ENCODE assay signal across 8 mouse cellular contexts in genomic region chr2:50110167-50110566, GRCm38 (mm10). TPM values are rescaled to one million over a fixed set of nuclear protein-coding genes. Genes with fewer than 3 reads are reported as not detected.
DNase-seq lines count a peak whose midpoint lies in the region; ATAC-seq lines count a peak whose summit lies in the region.

No protein-coding gene starts in this region.

- no peak for DNase-seq in limb, embryonic 10.5 days (ENCODE audit: low spot score)
- DNase-seq in frontal cortex, adult 2 months (ENCODE audit: extremely low spot score in 1 of 2, low spot score in 1 of 2), result peak; percentile 13 to 30
- peak; percentile 43 for DNase-seq in heart, postnatal 4 days
- DNase-seq in lung, postnatal 10 days, result peak; percentile 57
- no peak for DNase-seq in cerebellum, adult 18-20 months
- no peak for DNase-seq in natural killer cell, adult 2 months (ENCODE audit: low spot score in 2 of 2)

- no peak overlapping the region for H3K4me2 ChIP-seq in limb, embryonic 13.5 days (replicated peaks)

- H3K4me1 ChIP-seq in limb, embryonic 13.5 days, result 0 out of 2 replicates have a peak, but pooled peaks cover 7% of the 10 kb centered on the region
- no peaks in the 10 kb centered on the region for H3K4me1 ChIP-seq in limb, embryonic 10.5 days

- WGBS in limb, embryonic 13.5 days, result 63% methylated on average over 10 of the region's 10 CpGs
- 68% methylated on average over 10 of the region's 10 CpGs for WGBS in limb, embryonic 10.5 days

- H3K36me3 ChIP-seq in limb, embryonic 13.5 days, result no peaks in the 10 kb centered on the region
- H3K36me3 ChIP-seq in limb, embryonic 10.5 days, result no peaks in the 10 kb centered on the region

- no peak overlapping the region for H3K9ac ChIP-seq in limb, embryonic 13.5 days

- no peaks in the 10 kb centered on the region for H3K9me3 ChIP-seq in limb, embryonic 13.5 days
- H3K9me3 ChIP-seq in limb, embryonic 10.5 days (replicated peaks), result no peaks in the 10 kb centered on the region

- H3K27ac ChIP-seq in limb, embryonic 13.5 days, result peak overlapping the region; percentile 22; the same call in 1 of the 2 replicates
- H3K27ac ChIP-seq in limb, embryonic 10.5 days, result no peak overlapping the region

- no peaks in the 10 kb centered on the region for H3K27me3 ChIP-seq in limb, embryonic 13.5 days
- no peaks in the 10 kb centered on the region for H3K27me3 ChIP-seq in limb, embryonic 10.5 days (ENCODE audit: low read depth, poor library complexity, severe bottlenecking)

- no peak for ATAC-seq in limb, embryonic 13.5 days (ENCODE audit: low FRiP score, low read depth)
- no peak for ATAC-seq in monocyte, adult 5-6 weeks (replicated peaks; ENCODE audit: insufficient number of reproducible peaks, low FRiP score, low TSS enrichment, poor library complexity, severe bottlenecking)

- no peak overlapping the region for H3K4me3 ChIP-seq in limb, embryonic 13.5 days
- no peak overlapping the region for H3K4me3 ChIP-seq in limb, embryonic 10.5 days

RNA-seq across cellular contexts. Expression of gene Lypd6, which starts 43.9 kb away (rescaled TPM):
- 11.0 and 12.2 TPM in 2 replicates for polyA plus RNA-seq in limb, embryonic 13.5 days (2015; fragmentation: Nextera tagmentation; extraction: Ambion mirVana)
- 4.6 and 5.8 TPM in 2 replicates for polyA plus RNA-seq in limb, embryonic 10.5 days (2016; fragmentation: Nextera tagmentation; extraction: Ambion mirVana)
- polyA plus RNA-seq in frontal cortex, adult 2 months (2012; rRNA removed), result 14.7 and 14.9 TPM in 2 replicates
- under 1 TPM; 0.67 to 0.90 TPM for total RNA-seq in heart, postnatal 4 days (2021)
- 0.39 TPM in 1 of 3 replicates, not detected in the others for total RNA-seq in monocyte, adult 5-6 weeks (2017)

Comparison
In these comparisons a context has a peak if more than half of its experiments do, and no peak if none do; other contexts are left out.
1. DNase-seq: peak in frontal cortex, adult 2 months (2 of 2), heart, postnatal 4 days (single experiment) and lung, postnatal 10 days (single experiment); none in limb, embryonic 10.5 days (single experiment), cerebellum, adult 18-20 months (0 of 2) and natural killer cell, adult 2 months (0 of 2).